Mouse (Mus musculus): ENCODE measurements around the gene Fndc1.

The Fndc1 gene

DNA sequence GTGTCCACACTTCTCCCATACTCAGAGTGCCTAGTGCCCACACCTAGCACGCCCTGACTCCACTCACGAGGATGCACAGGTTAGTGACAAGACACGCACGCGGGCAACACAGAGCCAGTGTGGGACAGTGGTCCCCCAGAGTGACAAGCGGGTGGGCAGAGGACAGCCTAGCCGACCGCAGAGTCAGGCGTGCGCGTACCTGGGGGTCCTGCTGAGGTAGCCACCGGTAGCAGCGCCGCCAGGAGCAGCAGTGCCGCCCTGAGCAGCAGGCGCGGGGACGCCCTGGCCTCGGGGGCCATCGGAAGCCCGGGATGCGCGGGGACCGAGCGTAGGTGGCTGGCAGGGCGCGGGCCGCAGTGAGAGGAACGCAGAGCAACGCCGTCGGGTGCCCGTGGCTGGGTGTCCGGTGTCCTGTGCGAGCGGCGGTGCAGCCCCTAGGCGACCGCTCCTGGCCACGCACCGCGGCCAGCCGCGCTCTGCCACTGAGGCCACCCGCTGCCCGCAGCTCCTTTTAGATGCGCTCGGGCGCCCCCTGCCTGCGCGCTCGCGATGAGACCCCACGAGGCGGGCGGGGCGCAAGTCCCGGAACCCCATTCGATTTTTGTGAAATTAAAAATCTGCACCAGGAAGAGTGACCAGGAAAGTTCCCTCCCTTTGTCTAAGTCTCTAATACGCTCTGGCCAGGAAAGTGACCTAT, at the start of gene Fndc1:
Gene Fndc1, minus strand, starts transcription at position 484 of the 697 bp plus-strand sequence.
- peak; percentile 22 for DNase-seq (ENCODE audit: low spot score)

DNA sequence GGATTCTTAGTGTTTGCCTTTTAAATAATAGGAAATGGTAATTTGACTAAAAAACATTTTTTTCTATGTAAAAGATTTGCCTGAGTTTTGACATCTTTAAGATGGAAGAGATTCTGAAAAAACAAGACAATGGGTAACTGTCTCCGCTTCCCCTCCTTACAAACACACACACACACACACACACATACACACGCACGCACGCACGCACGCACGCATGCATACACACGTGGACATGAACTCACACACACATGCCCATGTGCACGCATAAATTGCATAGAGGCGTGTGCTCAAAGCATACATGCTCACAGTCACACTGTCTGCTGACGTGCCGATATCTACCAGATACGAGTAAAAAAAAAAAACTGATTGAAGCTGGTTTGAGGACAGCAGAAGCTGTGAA, 49.4 kb upstream of the Fndc1 start:
- no peak for DNase-seq (ENCODE audit: low spot score)

DNA sequence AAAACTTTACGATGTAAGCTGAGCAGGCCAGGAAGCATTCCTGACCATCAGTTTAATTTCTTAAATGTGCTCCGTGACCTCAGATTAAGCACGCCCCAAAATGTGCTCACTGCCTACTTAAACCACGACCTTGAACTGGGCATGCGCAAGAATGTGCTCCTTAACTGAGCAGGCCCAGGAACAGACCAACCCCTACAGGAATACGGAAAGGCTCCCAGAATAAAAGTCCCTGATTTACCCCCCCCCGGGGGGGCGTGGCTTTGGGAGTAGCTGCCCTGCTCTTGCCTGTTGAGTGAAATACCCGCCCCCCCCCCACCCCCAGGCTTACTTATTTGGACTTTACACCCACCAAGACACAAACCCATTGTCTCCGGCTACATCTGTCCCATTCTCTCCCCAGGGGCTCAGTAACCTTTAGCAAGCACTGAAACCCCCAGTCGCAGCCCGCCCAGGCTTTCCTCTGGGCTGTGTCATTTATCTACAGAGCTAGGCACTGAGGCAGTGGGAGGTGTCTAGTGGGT, 48.9 kb upstream of the Fndc1 start:
- peak; percentile 66 for DNase-seq (ENCODE audit: low spot score)

DNA sequence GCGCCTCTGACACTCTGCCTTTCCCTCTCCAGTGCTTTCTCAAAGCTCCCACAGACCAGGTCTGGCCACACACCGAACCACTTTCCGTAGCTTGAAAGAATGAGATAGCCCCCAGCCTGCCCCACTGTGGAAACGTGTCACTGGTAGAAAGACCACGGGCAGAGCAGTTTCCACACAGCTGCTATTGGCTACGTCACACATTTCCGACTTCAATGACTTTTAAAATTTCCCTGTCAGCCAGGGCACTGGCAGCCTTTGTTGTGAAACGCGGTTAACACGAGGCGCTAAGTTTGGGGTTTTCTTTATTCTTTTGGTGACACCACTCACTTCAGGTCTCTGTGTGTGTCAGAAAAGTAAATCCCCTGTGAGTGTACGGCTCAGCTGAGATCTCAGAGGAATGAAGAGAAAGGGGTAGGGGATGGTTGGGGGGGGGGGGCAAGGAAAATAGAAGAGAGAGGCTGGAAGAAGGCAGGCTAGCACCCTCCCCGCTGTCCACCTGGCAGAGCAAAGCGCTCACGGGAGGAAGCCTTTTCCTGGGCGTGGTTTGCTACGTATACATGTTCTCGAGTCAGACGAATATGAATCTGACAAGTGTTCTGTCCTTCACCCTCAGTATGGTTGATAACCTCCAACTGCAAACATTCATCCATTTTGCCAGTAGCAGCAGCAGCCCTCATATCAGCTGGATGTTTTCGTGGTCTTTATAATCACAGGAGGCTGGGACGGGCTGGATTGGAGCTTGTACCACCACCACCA, 47.9 kb upstream of the Fndc1 start:
- DNase-seq (ENCODE audit: low spot score) = no peak

DNA sequence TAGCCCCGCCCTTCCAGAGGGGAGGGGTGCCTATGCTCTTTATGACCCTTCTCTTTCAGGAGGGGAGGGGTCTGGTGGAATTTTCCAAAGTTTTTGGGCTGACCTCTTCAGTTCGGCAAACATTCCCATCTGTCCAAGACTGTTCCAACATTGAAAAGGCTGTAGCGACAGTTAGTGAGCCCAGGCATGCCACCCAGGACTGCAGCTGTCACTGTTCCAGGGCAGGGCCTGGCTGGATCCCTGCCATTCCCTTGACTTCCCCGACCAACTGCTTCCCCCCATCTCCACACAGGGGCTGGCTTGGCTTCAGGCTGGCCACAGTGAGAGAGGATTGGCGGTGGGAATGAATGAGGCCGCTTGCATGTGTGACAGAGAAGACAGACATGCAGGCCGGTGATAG, 46.3 kb upstream of the Fndc1 start:
- no peak for DNase-seq (ENCODE audit: low spot score)

DNA sequence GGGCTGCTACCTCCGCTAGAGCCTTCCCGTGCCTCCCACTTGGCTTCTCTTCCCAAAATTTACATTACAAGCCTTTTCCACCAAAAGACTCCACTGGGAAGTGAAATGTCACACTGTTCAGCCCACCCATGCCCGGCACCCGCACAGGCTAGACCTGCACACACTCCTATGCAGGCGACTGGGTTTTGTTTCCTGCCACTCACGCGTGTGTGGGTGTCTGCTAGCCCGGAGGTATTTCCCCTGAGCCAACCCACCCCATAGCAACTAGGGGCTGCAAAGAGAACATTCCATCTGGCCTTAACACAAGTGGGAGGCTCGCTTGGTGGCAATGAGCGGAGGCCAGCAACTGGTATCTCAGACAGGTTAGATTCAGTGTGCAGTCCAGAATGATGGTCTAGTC, 44.7 kb upstream of the Fndc1 start:
- DNase-seq (ENCODE audit: low spot score) = no peak

DNA sequence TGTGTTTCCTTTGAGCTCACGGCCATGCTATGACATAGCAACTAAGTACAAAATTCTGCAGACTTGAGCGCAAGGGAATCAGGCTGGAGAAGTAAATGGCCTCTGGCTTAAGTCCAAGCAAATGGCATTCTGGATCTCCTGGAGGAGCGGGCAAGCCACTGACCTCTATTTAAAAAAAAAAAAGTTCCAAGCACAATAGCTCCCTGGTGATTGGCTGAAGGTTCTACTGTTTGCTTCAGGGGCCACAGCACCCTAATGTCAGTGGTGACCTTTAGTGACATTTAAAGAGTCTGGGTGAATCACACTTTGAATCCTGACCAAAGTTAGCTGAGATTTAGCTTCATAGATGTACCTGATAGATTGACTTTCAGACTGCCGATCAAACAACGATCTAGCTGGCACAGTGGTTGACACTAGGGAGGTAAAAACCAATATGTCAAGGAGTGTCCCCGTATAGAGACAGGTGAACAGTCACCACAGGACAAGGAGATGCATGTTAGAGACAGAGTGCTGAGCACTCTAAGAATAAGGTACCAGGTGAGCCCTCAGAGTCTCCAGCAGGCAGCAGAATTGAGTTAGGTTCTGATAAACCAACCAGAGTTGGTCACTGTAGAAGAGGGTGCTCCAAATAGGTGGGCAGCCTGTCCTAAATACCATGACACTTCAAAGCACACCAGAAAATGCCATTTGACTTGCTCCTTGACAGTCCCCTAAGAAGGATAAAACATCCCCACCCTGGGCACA, 43.9 kb upstream of the Fndc1 start:
- DNase-seq (ENCODE audit: low spot score) = no peak

DNA sequence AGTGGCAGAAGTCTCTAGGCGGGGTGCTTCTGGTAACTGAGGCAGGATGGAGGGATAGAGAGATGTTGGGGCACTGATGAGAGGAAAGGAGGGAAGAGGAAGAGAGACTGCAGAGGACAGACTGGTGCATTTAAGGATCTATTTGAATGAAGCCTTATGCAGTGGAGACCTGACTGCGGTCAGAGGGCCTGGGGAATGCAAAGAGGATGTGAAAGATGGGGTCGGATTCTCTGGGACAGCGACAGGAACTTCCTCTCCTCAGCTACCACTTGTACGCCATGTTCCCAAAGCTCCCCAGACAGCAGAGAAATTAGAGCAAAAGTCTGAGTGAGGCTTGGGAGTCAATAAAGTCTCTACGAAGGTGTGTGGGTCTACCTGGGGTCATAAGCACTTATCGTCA, 42.0 kb upstream of the Fndc1 start:
- no peak for DNase-seq (ENCODE audit: low spot score)

DNA sequence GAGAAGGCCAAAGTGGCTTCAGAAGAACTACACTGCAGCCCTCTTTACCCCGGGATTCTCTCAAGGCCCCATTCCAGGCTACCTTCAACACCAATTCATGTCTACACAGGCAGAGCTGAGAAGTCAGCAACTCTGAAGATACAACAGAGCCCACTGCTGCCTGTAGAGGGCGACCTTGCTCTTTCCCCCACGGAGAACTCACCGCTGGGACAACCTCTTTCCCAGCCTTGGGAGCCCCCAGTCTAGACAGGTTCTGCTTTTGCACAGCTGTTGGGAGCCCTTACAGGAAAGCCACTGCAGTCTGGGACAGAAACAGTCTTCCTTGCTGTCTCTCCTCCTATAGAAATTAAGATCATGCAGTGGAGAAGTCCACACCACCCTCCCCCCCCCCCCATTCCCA, 41.5 kb upstream of the Fndc1 start:
- DNase-seq (ENCODE audit: low spot score) = peak; percentile 44

DNA sequence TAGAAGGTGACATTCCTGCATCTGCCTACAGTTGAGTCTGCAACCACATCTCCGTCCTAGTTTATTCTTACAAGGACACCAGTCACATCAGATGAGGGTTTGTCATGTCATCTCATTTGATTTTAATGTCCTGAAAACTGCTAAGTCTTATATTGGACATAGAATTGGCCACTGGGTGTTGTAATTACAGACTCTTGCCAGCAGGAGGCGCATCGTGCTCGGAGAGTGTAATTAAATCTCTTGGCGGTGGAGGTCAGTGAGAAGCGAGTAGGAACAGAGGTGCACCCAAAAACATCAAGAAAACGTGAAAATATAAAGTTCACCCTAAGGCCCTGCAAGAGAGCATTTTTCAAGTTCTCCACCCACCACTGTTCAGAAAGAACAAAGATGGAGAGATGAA, 37.6 kb upstream of the Fndc1 start:
- peak; percentile 37 for DNase-seq (ENCODE audit: low spot score)

DNA sequence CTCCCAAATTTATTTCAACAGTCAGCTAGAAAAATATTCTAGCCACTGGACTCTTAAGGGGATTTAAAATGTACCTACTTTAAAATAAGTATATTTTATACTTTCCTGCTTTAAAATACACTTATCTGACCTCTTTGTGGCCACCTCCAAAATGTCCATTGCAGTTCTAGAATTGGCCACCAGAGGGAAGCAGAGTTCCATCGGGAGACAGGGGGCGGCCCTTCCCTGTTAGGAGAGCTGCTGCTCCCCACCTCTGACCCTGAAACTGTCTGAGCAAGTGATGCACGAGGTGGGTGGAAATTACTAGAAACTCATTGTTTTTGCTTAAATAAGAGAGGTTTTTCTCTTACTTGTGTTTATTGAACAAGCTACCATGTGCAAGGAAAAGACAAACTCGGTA, 36.6 kb upstream of the Fndc1 start:
- DNase-seq (ENCODE audit: low spot score) = peak; percentile 50

DNA sequence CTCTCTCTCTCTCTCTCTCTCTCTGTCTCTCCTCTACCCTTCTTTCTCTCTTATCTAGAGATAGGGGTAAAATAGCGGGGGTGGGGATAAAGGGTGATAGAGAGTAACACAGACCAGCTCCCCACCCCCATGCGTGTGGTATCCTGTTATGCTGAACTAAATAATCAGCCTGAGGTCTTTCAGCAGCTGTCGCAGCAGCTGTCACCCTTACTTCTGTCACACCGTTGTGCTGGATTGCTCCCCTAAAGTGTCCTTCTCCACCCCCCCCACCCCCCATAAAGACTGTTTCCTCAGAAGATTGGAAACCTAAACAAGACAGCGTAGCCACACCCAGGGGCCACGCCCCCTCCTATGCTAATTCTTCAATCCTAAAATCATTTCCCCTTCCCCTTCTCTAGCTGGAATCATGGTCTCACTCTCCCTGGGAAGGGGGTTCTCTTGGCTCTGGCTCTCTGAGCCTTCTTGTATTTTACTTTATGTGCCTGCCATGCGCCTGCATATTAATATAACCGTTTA, 33.8 kb upstream of the Fndc1 start:
- no peak for DNase-seq (ENCODE audit: low spot score)

DNA sequence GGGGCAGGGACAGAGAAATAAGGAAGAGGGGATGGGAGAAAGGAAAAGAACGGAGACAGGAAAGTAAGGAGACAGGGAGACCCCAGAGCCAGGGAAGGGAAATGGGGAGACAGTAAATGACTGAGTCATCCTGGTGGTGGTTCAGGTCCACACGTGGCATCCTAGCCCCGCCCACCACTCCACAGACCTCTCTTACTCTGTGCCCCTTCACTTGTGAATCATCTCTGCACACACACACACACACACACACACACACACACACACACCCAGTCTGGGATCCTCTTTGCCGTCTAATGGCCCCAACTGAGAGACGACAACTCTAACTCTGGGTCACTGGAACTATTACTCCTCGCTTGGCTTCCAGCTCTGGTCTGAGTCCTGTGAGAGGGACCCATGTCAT, 30.6 kb upstream of the Fndc1 start:
- DNase-seq (ENCODE audit: low spot score) = no peak

DNA sequence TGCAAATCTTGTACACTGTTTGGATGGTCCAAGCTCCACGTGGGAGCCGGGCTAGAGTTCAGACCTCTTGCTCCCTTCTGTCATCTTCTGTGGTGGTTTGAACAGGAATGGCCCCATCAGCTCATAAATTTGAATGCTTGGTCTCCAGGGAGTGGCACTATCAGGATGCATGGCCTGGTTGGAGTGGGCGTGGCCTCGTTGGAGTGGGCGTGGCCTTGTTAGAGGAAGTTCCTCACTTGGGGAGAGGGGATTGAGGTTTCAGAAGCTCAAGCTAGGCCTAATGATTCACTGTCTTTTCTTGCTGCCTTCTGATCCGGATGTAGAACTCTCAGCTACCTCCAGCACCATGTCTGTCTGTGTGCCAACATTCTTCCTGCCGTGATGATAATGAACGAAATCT, 28.7 kb upstream of the Fndc1 start:
- no peak for DNase-seq (ENCODE audit: low spot score)

DNA sequence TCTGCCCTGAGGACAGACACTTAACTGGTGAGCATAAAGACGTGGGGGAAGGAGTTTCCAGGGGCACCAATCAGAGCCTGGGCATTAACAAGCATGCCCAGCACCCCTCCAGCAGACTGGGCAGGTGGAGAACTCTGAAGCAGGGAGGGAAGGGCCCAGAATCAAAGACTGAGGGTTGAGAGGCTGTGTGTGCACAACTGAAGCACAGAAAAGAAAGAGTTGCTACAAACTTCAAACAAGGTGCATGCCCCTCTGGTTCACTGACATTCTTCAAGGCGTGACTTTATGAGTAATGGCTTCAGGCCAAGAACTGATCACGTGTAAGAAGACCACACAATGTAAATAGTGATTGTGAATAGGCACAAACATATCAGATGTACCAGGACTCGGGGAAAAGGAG, 24.9 kb upstream of the Fndc1 start:
- no peak for DNase-seq (ENCODE audit: low spot score)

DNA sequence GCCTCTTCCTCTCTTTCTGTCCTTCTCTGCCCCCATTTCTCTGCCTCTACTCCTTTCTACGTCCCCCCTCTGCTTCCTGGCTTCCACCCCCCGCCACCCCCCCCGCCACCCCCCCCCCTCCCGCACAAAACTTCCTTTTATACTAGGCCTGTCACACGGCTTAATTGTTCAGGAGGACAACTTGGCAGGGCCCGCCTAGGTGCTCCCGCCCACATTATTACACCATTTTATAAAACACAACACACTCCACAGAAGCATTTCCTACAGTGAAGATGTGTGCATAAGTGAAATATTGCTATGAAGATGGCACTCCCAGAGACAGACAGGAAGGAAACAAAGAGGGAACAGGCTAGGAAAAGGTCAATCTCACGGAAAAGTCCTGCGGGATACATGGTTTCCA, 24.4 kb upstream of the Fndc1 start:
- no peak for DNase-seq (ENCODE audit: low spot score)

DNA sequence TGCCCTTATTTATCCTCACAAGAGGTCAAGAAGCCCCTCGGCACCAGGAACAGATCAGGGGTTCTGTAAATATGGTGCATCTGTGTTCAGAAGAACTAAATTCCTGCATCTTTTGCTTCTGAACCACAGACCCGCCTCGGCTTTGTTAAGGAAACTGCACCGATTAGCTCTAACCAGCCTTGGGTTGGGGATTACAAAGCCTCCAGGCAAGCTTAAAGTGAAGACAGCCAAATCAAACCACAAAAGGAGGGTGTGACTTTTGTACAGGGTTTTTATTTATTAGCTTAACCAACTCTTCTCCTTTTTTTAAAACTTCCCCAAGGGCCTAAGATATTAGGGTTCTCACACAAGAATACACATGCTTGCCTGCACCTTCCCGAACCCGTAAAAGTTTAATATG, 23.1 kb upstream of the Fndc1 start:
- DNase-seq (ENCODE audit: low spot score) = no peak

DNA sequence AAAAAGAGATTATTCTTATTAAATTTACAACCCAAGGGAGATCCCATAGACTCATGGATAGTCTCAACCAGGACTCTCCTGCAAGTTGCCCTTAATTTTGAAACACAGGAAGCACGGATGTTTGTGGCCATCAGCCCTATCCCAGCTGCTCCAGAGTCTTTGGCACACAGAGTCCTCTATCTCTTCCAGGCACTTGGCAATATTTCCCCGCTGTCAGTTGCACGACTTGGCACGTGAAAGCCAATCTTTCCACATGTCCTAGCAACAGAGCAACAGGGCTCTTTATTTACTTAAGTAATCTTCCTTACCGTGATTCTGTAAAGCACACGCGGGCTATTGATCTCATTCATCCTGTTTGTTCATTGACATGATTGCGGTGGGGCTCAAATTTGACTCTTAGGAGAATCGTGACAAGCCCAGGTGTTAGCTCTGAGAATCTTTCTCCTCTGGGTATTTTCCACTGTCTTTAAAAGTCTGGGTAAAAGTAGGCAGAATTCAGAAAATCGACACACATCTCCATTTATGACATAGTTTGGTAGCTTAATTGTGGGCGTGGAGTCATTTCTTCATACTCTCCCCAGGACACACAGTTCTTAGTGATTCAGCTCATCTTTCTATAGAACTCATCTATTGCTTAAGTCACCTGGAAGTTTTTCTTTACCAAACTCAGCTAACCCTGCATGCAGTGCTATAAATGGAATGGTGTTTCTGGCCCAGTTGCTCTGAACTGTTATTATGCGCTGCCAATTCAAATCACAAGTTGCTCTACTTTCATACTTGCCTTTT, 13.6 kb upstream of the Fndc1 start:
- no peak for DNase-seq (ENCODE audit: low spot score)

DNA sequence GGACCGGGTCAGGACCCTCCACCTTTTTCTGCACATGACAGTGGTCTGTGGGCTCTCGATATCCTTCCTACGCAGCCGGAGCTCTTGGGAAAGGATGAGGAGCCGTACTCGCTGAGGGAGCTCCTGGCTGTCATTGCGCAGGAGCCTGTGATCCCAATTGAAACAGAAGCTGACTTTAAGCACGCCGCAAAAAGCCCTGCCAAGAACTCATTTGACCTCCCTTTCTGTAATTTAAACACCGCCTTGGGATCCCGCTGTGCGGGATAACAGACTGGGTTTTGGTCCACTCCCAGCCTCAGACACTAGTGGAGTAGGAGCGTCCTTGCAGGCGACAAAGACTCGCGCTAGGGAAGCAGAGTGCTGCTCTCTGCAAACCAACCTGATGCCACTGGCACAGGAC, 484 bp upstream of the Fndc1 start:
- no peak for DNase-seq (ENCODE audit: low spot score)

DNA sequence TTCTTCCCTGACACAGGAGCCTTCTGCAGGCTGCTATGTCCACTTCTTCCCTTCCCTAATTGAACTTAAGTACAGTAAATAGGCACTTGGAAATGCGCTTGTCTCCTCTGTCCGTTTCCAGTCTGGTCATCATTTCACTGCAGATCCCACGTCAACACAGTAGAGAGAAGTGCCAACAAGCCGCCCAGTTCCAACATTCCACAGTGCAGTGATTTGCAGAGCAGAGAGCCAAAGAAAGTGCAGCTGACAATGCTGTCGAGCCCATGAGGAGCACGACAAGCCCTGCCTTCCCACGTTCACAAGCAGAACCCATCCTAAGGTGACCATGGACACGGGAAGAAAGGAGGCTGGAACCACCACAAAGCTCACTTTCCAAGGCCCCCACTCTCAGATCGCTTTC, 1.7 kb downstream of the Fndc1 start:
- DNase-seq (ENCODE audit: low spot score) = no peak

DNA sequence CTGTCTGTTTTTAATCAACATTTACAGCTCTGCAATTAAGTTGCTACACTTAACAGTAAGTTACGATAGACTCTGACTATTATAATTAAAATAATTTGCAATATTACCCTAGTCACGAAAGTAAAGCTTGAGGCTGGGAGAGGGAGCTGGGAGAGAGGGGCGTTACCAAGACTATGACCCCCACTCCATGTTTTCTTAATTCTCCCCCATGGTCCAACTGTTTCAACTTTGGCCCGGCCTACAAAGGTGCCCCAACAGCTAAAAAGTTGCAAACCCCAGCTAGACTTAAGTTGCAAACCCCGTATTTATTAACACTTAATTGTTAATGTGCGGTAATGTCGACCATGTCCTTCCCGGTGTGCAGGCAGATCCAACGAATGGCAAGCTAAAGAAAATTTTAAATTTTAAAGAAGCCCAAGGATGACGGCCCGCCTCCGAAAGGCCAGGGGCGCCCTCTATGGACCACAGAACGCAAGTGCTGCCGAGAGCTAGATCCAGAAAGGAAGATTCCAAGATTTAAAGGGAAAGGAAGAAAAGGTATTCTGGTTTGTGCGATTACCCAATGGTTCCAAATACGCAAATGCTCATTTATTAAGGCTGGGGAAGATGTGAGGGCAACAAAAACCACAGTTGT, 5.4 kb downstream of the Fndc1 start:
- DNase-seq (ENCODE audit: low spot score) = no peak

Measured in testis, postnatal 14 days (tissue).